Mouse (Mus musculus): ENCODE measurements around the gene Cpt1a.

DNA sequence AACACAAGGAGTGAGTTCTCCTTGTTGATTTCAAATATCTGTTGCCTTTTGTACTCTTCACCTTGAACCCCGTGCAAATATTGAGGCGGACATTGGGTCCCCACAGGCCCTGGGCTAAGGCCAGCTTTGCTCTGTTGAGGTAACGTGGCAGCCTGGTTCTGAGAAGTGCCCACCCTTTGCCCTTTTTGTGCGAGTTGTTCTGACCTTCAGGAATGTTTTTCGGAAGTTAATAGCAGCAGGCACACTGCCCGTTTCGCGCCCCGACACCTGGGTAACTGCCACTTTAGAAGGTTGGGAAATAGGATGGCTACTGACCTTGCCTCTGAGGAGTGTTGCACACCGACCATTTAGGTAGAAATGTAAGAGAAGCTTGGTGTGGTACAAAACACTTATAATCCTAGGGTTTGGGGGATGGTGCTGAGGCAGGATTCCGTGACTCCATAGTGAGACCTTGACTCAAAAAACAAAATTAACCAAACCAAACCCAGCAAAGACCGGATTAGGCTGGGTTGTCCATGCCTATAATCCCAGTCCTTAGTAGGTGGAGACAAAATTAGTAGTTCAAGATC, 4.4 kb downstream of the Cpt1a start:
- TF ChIP-seq POLR2A (IDR thresholded peaks at IDR 0.05; ENCODE audit: borderline replicate concordance, insufficient read depth, low read length), result no peak
- TF ChIP-seq CTCF (IDR thresholded peaks at IDR 0.05; ENCODE audit: borderline replicate concordance, insufficient read depth, low read depth, low read length), result no peak
